Mouse (Mus musculus): ENCODE results near the gene Gm11985.

GRCm38 (mm10) chr11:7156427-7156826 is 31.9 kb downstream of the Gm11985 start:
- TF ChIP-seq CTCF (IDR thresholded peaks at IDR 0.05; ENCODE audit: extremely low read depth, insufficient read length, insufficient replicate concordance, low read depth, low read length) (no peak), POLR2A (IDR thresholded peaks at IDR 0.05; ENCODE audit: low read depth, low read length) (no peak)

Data from small intestine, adult 2 months (tissue).